Mouse (Mus musculus) forebrain, embryonic 10.5 days (tissue): Measurements from ENCODE around the gene Ppp2r2c. TPM values are rescaled to one million over a fixed set of nuclear protein-coding genes. Genes with fewer than 3 reads are reported as not detected.
A peak's percentile ranks its signal among the peaks of the same experiment; 100 is the strongest.

ENCODE experiments used
- DNase-seq: peaks from one replicate; pipeline ENCODE4 v3.0.0-alpha.2; 2017; ENCODE audit warnings: low spot score; ENCODE audit errors: extremely low spot score
- H3K27ac ChIP-seq: fragments of 300-500 bp; sonication (generic); 2 replicates; pipeline ENCODE4 v1.5.1; 2016; ENCODE audit warnings: mild to moderate bottlenecking
- H3K27me3 ChIP-seq: fragments of 300-500 bp; sonication (generic); 2 replicates; pipeline ENCODE4 v1.6.1; 2016; ENCODE audit warnings: mild to moderate bottlenecking; ENCODE audit not compliant: poor library complexity, severe bottlenecking
- H3K36me3 ChIP-seq: fragments of 300-500 bp; sonication (generic); replicated peaks from 2 replicates; pipeline ENCODE4 v1.6.1; 2016; ENCODE audit warnings: mild to moderate bottlenecking, moderate library complexity
- H3K4me1 ChIP-seq: fragments of 300-500 bp; sonication (generic); 2 replicates; pipeline ENCODE4 v1.6.1; 2016
- H3K4me3 ChIP-seq: fragments of 300-500 bp; sonication (generic); 2 replicates; pipeline ENCODE4 v1.5.1; 2016; ENCODE audit warnings: mild to moderate bottlenecking, moderate library complexity
- H3K9me3 ChIP-seq: fragments of 300-500 bp; sonication (generic); 2 replicates; pipeline ENCODE4 v1.6.1; 2016; ENCODE audit warnings: mild to moderate bottlenecking, moderate library complexity
- WGBS: fragments of 180-500 bp; shearing (Covaris S2); methylation state at CpG from one replicate; pipeline ENCODE4 v1.1.7; 2016; 5-methylcytosine and 5-hydroxymethylcytosine counted together
- polyA plus RNA-seq: library from polyadenylated mRNA; unstranded; fragments of >200 nt; fragmentation: Nextera tagmentation; extraction: Ambion mirVana; gene quantifications from 2 replicates; pipeline ENCODE4 v1.2.1, GENCODE M21; 2016

The Ppp2r2c gene
- polyA plus RNA-seq, 1 experiment from 2014 or later: 0.78 TPM

- WGBS: 84% methylated on average over 8 of the region's 8 CpGs
Observed at GRCm38 (mm10) chr5:36905216-36905615, 36.9 kb downstream of the Ppp2r2c start.

GRCm38 (mm10) chr5:36907695-36908094 is 39.4 kb downstream of the Ppp2r2c start:
- 42% methylated on average over 10 of the region's 10 CpGs for WGBS

More at GRCm38 (mm10) chr5:36905216-36905615, 36.9 kb downstream of the Ppp2r2c start:
- H3K4me1 ChIP-seq: peaks cover 17% of the 10 kb centered on the region
- DNase-seq: no peak
- no peaks in the 10 kb centered on the region for H3K36me3 ChIP-seq
- H3K27ac ChIP-seq: no peak overlapping the region
- no peaks in the 10 kb centered on the region for H3K27me3 ChIP-seq
- H3K9me3 ChIP-seq: no peaks in the 10 kb centered on the region
- no peak overlapping the region for H3K4me3 ChIP-seq

GRCm38 (mm10) chr5:36909545-36909944 is 41.2 kb downstream of the Ppp2r2c start:
- Histone ChIP-seq H3K4me3 (no peak overlapping the region), H3K4me1 (peaks cover 34% of the 10 kb centered on the region), H3K36me3 (no peaks in the 10 kb centered on the region), H3K27me3 (peaks cover 9% of the 10 kb centered on the region; the same call in 1 of the 2 replicates), H3K9me3 (no peaks in the 10 kb centered on the region), H3K27ac (no peak overlapping the region)
- DNase-seq: no peak
- 91% methylated on average over 21 of the region's 21 CpGs for WGBS

More at GRCm38 (mm10) chr5:36907695-36908094, 39.4 kb downstream of the Ppp2r2c start:
- no peaks in the 10 kb centered on the region for H3K9me3 ChIP-seq
- no peaks in the 10 kb centered on the region for H3K36me3 ChIP-seq
- peaks cover 5% of the 10 kb centered on the region; the same call in 1 of the 2 replicates for H3K27me3 ChIP-seq
- no peak overlapping the region for H3K4me3 ChIP-seq
- H3K27ac ChIP-seq: peak overlapping the region; percentile 56; the same call in 1 of the 2 replicates
- DNase-seq: no peak
- H3K4me1 ChIP-seq: peaks cover 30% of the 10 kb centered on the region

- Histone ChIP-seq H3K4me3 (no peak overlapping the region), H3K4me1 (peaks cover 34% of the 10 kb centered on the region), H3K36me3 (no peaks in the 10 kb centered on the region), H3K27ac (0 out of 2 replicates have a peak overlapping the region, but pooled peaks have one; percentile 4), H3K27me3 (peaks cover 9% of the 10 kb centered on the region; the same call in 1 of the 2 replicates), H3K9me3 (no peaks in the 10 kb centered on the region)
- 33% methylated on average over 7 of the region's 7 CpGs for WGBS
- DNase-seq: no peak
Observed at GRCm38 (mm10) chr5:36910980-36911379, 42.7 kb downstream of the Ppp2r2c start.

- H3K4me3 ChIP-seq: no peak overlapping the region
- peaks cover 9% of the 10 kb centered on the region; the same call in 1 of the 2 replicates for H3K27me3 ChIP-seq
- DNase-seq: no peak
- no peaks in the 10 kb centered on the region for H3K36me3 ChIP-seq
- no peaks in the 10 kb centered on the region for H3K9me3 ChIP-seq
- WGBS: 84% methylated on average over 11 of the region's 11 CpGs
- H3K4me1 ChIP-seq: peaks cover 34% of the 10 kb centered on the region
- H3K27ac ChIP-seq: no peak overlapping the region
Observed at GRCm38 (mm10) chr5:36911759-36912352, 43.5 kb downstream of the Ppp2r2c start.

- Histone ChIP-seq H3K4me3 (no peak overlapping the region), H3K27ac (no peak overlapping the region), H3K4me1 (peaks cover 26% of the 10 kb centered on the region), H3K36me3 (no peaks in the 10 kb centered on the region), H3K27me3 (peaks cover 9% of the 10 kb centered on the region; the same call in 1 of the 2 replicates), H3K9me3 (no peaks in the 10 kb centered on the region)
- DNase-seq: no peak
- WGBS: 74% methylated on average over 14 of the region's 14 CpGs
Observed at GRCm38 (mm10) chr5:36912602-36913310, 44.4 kb downstream of the Ppp2r2c start.

GRCm38 (mm10) chr5:36915256-36915655 is 46.9 kb downstream of the Ppp2r2c start:
- Histone ChIP-seq H3K4me3 (no peak overlapping the region), H3K27ac (peak overlapping the region; percentile 35; the same call in 1 of the 2 replicates), H3K9me3 (no peaks in the 10 kb centered on the region), H3K27me3 (peaks cover 9% of the 10 kb centered on the region; the same call in 1 of the 2 replicates), H3K36me3 (no peaks in the 10 kb centered on the region), H3K4me1 (peaks cover 34% of the 10 kb centered on the region)
- no peak for DNase-seq
- 73% methylated on average over 3 of the region's 3 CpGs for WGBS

GRCm38 (mm10) chr5:36916581-36916980 is 48.3 kb downstream of the Ppp2r2c start:
- DNase-seq: no peak
- 87% methylated on average over 4 of the region's 4 CpGs for WGBS

GRCm38 (mm10) chr5:36917245-36917644 is 48.9 kb downstream of the Ppp2r2c start:
- peaks cover 9% of the 10 kb centered on the region; the same call in 1 of the 2 replicates for H3K27me3 ChIP-seq
- no peak overlapping the region for H3K4me3 ChIP-seq
- 84% methylated on average over 4 of the region's 4 CpGs for WGBS
- no peaks in the 10 kb centered on the region for H3K36me3 ChIP-seq
- peaks cover 22% of the 10 kb centered on the region for H3K4me1 ChIP-seq
- H3K27ac ChIP-seq: no peak overlapping the region
- no peaks in the 10 kb centered on the region for H3K9me3 ChIP-seq
- no peak for DNase-seq

More at GRCm38 (mm10) chr5:36916581-36916980, 48.3 kb downstream of the Ppp2r2c start:
- Histone ChIP-seq H3K36me3 (no peaks in the 10 kb centered on the region), H3K4me1 (peaks cover 23% of the 10 kb centered on the region), H3K27me3 (peaks cover 9% of the 10 kb centered on the region; the same call in 1 of the 2 replicates), H3K27ac (no peak overlapping the region), H3K4me3 (no peak overlapping the region), H3K9me3 (no peaks in the 10 kb centered on the region)

GRCm38 (mm10) chr5:36918016-36918415 is 49.7 kb downstream of the Ppp2r2c start:
- Histone ChIP-seq H3K4me1 (peaks cover 14% of the 10 kb centered on the region), H3K36me3 (no peaks in the 10 kb centered on the region), H3K27me3 (peaks cover under 1% of the 10 kb centered on the region; the same call in 1 of the 2 replicates), H3K4me3 (no peak overlapping the region), H3K27ac (no peak overlapping the region), H3K9me3 (no peaks in the 10 kb centered on the region)
- DNase-seq: no peak
- 77% methylated on average over 7 of the region's 7 CpGs for WGBS

GRCm38 (mm10) chr5:36920072-36920471 is 51.8 kb downstream of the Ppp2r2c start:
- no peak for DNase-seq
- no peaks in the 10 kb centered on the region for H3K9me3 ChIP-seq
- 51% methylated on average over 1 of the region's 1 CpGs for WGBS
- no peak overlapping the region for H3K27ac ChIP-seq
- H3K4me1 ChIP-seq: peaks cover 17% of the 10 kb centered on the region
- no peak overlapping the region for H3K4me3 ChIP-seq
- no peaks in the 10 kb centered on the region for H3K27me3 ChIP-seq
- no peaks in the 10 kb centered on the region for H3K36me3 ChIP-seq

- Histone ChIP-seq H3K27me3 (no peaks in the 10 kb centered on the region), H3K4me3 (no peak overlapping the region), H3K36me3 (no peaks in the 10 kb centered on the region), H3K9me3 (no peaks in the 10 kb centered on the region), H3K4me1 (peaks cover 17% of the 10 kb centered on the region), H3K27ac (no peak overlapping the region)
- 88% methylated on average over 1 of the region's 1 CpGs for WGBS
- DNase-seq: no peak
Observed at GRCm38 (mm10) chr5:36921871-36922270, 53.6 kb downstream of the Ppp2r2c start.

- no peaks in the 10 kb centered on the region for H3K9me3 ChIP-seq
- H3K27me3 ChIP-seq: no peaks in the 10 kb centered on the region
- no peak for DNase-seq
- H3K4me1 ChIP-seq: peaks cover 17% of the 10 kb centered on the region
- H3K36me3 ChIP-seq: no peaks in the 10 kb centered on the region
- no peak overlapping the region for H3K4me3 ChIP-seq
- 81% methylated on average over 10 of the region's 10 CpGs for WGBS
- no peak overlapping the region for H3K27ac ChIP-seq
Observed at GRCm38 (mm10) chr5:36922811-36923210, 54.5 kb downstream of the Ppp2r2c start.
